Mouse (Mus musculus) frontal cortex, postnatal 14 days (tissue): ENCODE measurements around the gene Adgrl2.

ENCODE experiments used
- DNase-seq, 2 experiments: peaks; one replicate each; pipeline ENCODE4 v3.0.0; 2022; ENCODE audit warnings: low spot score in 2 of 2

The Adgrl2 gene

GRCm38 (mm10) chr3:148921966-148922587 is 68.3 kb downstream of the Adgrl2 start:
- no peak for DNase-seq

DNA sequence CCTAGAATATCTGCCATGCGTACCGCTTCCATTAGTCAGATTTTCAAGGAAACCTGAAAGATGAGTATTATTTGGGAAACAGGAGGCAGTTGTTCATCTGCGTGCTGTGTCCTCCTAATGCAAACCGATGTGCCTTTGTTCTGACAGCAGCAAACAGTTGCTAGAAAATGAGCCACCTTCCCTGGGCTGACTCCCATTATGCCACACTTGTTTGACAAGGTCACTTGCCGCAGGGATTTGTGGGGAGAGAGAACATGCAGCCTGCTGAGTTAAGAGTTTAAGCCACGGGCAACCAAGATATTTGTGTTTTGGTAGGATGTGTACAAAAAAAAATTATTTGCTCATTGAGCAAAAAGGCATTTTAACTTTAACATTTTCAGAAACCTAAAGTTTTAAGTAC is 69.5 kb downstream of the Adgrl2 start:
- no peak for DNase-seq

- no peak for DNase-seq
Observed at GRCm38 (mm10) chr3:148918425-148918824, 71.9 kb downstream of the Adgrl2 start.

DNA sequence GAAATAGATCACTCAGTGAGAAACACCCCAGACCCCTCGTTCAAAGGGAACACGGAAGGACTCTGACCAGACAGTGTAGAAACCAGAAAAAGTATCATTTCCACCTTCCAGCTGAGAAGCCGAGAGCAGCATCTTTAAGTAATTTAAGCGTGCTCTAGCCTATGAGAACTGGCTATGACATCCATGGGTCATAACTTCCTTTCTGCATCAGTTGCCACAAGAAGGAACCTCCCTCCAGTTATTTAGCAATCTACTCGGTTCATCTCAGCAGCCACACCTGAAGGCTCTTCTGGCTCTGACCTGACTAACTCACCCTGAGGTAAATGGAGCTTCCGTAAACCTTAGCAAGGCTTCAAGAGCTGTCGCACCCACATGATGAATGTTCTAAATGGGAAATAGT is 72.5 kb downstream of the Adgrl2 start:
- no peak for DNase-seq

- no peak for DNase-seq
Observed at GRCm38 (mm10) chr3:148916226-148916625, 74.1 kb downstream of the Adgrl2 start.

- no peak for DNase-seq
Observed at GRCm38 (mm10) chr3:148912944-148913684, 77.2 kb downstream of the Adgrl2 start.

- DNase-seq = no peak
Observed at GRCm38 (mm10) chr3:148912536-148912935, 77.8 kb downstream of the Adgrl2 start.

DNA sequence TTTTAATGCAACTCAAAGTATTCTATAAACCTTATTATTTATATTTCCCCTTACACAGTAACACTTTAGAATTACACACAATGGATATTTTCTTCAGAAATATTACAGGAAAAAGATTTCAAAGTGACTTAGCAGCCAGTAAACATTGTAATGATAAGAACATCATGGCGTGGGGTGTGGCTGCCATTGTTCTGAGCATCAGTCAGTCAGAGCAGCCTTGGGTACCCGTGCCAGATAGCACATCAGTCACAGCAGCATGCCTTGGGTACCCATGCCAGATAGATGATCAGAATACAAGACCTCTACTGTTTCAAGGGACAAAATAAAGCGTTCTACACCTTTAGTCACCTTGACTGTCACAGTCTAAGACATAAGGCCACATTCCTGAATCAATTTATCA is 82.5 kb downstream of the Adgrl2 start:
- DNase-seq = no peak

DNA sequence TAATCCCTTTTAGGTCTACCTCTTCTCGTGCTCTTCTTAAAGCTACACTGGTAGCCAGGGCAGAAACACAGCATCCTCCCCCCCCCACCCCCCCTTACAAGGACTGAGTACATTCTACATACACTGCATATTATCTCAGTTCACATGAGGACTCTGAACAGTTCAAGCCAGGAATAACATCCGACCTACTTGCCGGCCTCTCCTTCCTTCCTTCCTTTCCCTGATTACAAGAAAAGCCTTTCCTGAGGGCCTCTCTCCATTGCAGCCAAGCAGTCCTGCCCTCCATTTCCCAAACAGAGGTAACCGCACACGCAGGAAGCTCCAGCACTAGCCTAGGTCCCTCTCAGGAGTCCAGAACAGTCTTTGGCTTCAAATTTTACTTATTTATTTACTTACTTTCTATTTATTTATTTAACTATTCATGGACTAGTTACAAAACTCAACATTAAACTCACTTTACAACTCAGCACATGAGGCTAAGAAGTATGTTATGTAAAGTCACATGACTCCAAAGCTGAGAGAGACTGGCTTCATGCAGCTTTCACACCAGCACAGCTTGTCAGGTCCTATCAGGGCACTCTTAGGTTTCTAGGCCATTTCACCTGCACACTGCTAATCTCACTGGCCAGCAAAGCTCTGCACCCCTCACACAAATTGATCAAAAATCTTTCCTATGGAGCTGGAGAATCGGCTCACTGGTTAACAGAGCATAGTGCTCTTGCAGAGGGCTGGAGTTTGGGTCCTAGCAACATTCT is 83.2 kb downstream of the Adgrl2 start:
- no peak for DNase-seq

DNA sequence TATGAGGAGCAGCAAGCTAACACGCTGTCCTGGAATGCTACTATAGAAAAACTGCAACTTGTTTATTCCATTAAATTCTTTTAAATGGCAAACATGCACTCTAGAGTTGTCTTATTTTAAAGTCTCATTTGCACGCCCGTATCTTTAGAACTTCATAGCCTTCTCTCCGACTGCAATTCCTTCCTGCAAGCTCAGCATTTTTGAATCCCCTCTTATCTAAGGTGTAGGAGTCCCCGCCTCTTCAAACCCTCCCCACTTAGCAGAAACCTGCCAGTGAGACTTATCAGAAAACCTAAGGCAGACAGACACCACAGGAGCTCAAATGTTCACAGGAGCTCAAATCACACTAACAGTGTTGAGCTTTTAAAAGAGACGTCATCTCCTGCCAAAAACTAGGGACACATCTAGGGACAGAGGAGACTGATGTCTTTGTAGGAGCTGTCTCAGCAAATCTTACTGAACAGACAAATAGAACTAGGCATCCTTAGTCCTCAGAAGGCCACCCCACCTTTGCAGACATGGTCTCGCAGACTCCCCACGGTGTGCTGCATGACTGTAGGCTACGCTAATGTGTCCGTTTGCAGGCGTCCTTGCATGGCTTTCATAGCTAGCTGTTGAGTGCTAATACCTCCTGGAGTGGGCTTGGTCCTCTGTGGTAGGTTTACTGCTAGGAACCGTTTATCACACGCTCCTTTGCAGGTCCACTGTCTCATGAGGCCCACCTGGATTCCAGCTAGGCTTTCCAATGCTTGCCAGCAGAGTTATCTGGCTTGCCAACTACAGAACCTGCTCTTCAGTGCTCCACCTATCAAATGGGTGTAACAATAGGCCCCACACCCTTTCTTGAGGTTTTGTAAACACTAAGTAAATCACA is 84.2 kb downstream of the Adgrl2 start:
- no peak for DNase-seq

- DNase-seq = no peak
Observed at GRCm38 (mm10) chr3:148905435-148905834, 84.9 kb downstream of the Adgrl2 start.

DNA sequence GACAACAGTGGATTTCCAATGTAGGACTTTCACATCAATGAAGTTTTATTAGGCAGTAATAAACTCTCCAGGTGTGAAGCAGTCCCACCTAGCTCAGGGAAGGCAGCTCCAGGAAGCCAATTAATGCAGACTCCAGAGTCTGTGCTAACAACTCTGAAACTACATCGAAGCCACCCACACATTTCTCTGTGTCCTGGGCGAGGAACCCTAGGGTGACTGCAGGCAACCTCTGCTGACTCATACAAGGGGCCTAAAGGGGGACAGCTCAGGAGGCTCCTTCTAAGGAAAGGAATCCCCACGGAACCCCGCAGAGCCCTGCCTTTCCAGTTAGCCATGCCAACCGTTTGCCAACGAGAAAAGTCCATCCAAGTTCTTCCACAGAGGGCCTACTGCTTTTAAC is 90.5 kb downstream of the Adgrl2 start:
- DNase-seq = no peak

GRCm38 (mm10) chr3:148899416-148899815 is 90.9 kb downstream of the Adgrl2 start:
- DNase-seq = no peak

- DNase-seq = no peak
Observed at GRCm38 (mm10) chr3:148898535-148899250, 91.7 kb downstream of the Adgrl2 start.

GRCm38 (mm10) chr3:148896281-148896680 is 94.1 kb downstream of the Adgrl2 start:
- DNase-seq = no peak

GRCm38 (mm10) chr3:148895396-148896109 is 94.8 kb downstream of the Adgrl2 start:
- no peak for DNase-seq

DNA sequence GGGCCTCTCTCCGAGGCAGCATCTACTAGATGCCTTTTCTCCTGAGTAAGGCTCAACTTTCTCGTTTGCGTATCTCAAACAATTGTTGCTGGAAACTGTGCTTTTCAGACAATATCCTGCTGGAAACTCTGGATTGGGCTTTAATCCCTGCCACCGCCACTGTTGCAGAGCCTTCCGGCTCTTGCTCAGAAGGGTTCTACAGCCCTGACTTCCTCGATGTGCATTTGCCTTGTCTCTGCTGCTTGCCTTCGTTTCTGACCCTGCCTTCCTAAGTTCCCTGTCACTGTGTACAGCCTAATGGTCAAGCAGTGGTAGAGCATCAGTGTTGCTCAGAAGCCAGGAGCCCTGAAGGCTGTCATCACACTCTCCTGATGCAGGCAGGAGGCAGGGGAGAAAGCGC is 95.5 kb downstream of the Adgrl2 start:
- no peak for DNase-seq

DNA sequence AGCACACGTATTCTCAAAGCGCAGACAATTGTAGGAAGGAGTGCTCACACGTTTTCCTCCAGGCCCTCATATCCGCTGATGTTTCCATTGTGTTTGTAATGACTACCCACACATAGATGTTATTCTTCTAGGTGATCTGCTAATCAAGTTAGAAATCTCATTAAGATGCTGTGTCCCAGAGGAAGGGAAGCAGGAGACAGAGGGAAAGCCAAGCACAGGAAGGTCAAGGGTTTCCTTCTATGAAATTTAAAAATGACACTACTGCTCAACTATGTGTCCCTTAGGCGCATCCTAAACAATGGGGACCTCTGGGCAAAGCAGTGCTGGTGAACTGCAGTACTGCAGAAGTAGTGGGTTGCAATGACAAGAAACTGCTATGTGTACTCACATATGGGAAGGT is 102.5 kb downstream of the Adgrl2 start:
- DNase-seq = no peak

GRCm38 (mm10) chr3:148886956-148887355 is 103.4 kb downstream of the Adgrl2 start:
- no peak for DNase-seq

GRCm38 (mm10) chr3:148885980-148886668 is 104.2 kb downstream of the Adgrl2 start:
- no peak for DNase-seq
